Mouse (Mus musculus) gastrocnemius, adult 2 months (tissue): ENCODE measurements around the gene Ldb1. TPM values are rescaled to one million over a fixed set of nuclear protein-coding genes. Genes with fewer than 3 reads are reported as not detected.

Experiments
- DNase-seq: peaks from one replicate; pipeline ENCODE4 v3.0.0; 2022
- H3K27ac ChIP-seq: fragments of 200-600 bp; 2 replicates; pipeline ENCODE4 v1.8.1; 2022; ENCODE audit warnings: mild to moderate bottlenecking
- H3K4me3 ChIP-seq: fragments of 200-600 bp; 2 replicates; pipeline ENCODE4 v1.8.1; 2022; ENCODE audit warnings: mild to moderate bottlenecking, moderate library complexity
- CTCF ChIP-seq: fragments of 200-600 bp; IDR thresholded peaks from 2 replicates; pipeline ENCODE4 v1.8.1; 2022; ENCODE audit warnings: antibody characterized with exemption, mild to moderate bottlenecking, moderate library complexity
- intact Hi-C: fragments of 180-260 bp; cut with DNase I; formaldehyde crosslinking; loops from one replicate; pipeline ENCODE4 v1.15.1; 2025
- total RNA-seq, 2 experiments: library from RNA; stranded (reverse); gene quantifications; 2 replicates each; pipeline ENCODE4 v1.2.3; 2021

The Ldb1 gene
- total RNA-seq, 2 experiments from 2014 or later: 17.8 to 19.5 TPM

GRCm38 (mm10) chr19:46031689-46032432 is 13.2 kb downstream of the Ldb1 start:
- intact Hi-C loops: no loop called here
- H3K27ac ChIP-seq: peak overlapping the region; percentile 24; the same call in 1 of the 2 replicates
- no peak for DNase-seq
- H3K4me3 ChIP-seq: no peak overlapping the region
- no peak for TF ChIP-seq CTCF

GRCm38 (mm10) chr19:46030196-46030983 is 14.6 kb downstream of the Ldb1 start:
- no peak for TF ChIP-seq CTCF
- DNase-seq: no peak
- intact Hi-C loops: no loop called here
- Histone ChIP-seq H3K4me3 (no peak overlapping the region), H3K27ac (no peak overlapping the region)

GRCm38 (mm10) chr19:46029652-46030051 is 15.4 kb downstream of the Ldb1 start:
- Histone ChIP-seq H3K27ac (no peak overlapping the region), H3K4me3 (no peak overlapping the region)
- TF ChIP-seq CTCF: no peak
- intact Hi-C loops: no loop called here
- DNase-seq: no peak

DNA sequence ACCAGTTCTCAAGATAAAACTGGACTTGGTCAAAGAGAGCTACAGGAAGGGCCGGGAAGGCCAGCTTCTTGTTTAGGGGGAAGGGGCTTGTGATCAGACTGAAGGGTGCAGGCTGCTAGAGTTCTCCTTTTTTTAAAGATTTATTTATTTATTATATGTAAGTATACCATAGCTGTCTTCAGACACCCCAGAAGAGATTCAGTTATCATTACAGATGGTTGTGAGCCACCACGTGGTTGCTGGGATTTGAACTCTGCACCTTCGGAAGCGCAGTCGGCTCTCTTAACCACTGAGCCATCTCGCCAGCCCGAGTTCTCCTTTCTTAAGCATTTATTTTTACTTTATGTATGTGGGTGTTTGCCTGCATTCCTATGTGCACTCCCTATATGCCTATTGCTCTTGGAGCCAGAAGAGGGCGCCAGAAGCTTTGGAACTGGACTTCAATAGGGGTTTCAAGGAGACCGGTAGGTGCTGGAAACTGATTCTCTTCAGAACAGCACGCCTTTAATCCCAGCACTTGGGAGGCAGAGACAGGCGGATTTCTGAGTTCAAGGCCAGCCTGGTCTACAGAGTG is 16.2 kb downstream of the Ldb1 start:
- Histone ChIP-seq H3K27ac (no peak overlapping the region), H3K4me3 (no peak overlapping the region)
- TF ChIP-seq CTCF: peak; percentile 35; the same call in 1 of the 2 replicates
- DNase-seq: no peak
- intact Hi-C loops: no loop called here

GRCm38 (mm10) chr19:46026567-46026966 is 18.4 kb downstream of the Ldb1 start:
- TF ChIP-seq CTCF: no peak
- no peak for DNase-seq
- intact Hi-C loops: no loop called here
- no peak overlapping the region for H3K27ac ChIP-seq
- no peak overlapping the region for H3K4me3 ChIP-seq

- intact Hi-C loops: no loop called here
- DNase-seq: no peak
- no peak for TF ChIP-seq CTCF
- no peak overlapping the region for H3K4me3 ChIP-seq
- H3K27ac ChIP-seq: no peak overlapping the region
Measured at GRCm38 (mm10) chr19:46024959-46025358, 20.1 kb downstream of the Ldb1 start.

GRCm38 (mm10) chr19:46016023-46016422 is 29.0 kb downstream of the Ldb1 start:
- no peak for TF ChIP-seq CTCF
- intact Hi-C loops: loop anchor here (10.0 kb wide), 1 partner anchor 51 kb away; no protein-coding TSS in a partner anchor
- H3K27ac ChIP-seq: no peak overlapping the region
- H3K4me3 ChIP-seq: no peak overlapping the region
- DNase-seq: no peak

DNA sequence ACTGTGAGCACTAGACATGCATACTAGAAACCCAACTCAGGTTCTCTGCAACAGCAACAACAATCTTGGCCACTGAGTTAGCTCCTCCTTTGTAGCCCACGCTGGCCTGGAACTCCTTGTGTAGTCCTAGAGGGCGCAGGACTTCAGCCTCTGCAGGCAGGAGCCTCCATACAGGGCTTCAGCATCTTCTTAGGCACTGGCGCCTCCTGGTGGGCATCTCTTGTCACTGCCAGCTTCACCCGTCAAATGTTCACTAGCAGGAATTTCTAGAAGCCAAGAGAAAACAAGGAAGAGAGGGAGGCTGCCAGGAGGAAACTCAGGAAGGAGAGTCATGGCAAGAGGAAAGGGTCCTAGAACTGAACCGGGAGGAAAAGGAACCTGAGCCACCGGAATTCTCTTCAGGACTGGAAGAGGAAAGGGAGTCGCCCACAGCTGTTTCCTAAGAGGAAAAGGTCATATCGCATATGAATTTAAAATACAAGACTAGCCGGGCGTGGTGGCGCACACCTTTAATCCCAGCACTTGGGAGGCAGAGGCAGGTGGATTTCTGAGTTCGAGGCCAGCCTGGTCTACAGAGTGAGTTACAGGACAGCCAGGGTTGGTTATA is 30.3 kb downstream of the Ldb1 start:
- DNase-seq: peak; percentile 88

DNA sequence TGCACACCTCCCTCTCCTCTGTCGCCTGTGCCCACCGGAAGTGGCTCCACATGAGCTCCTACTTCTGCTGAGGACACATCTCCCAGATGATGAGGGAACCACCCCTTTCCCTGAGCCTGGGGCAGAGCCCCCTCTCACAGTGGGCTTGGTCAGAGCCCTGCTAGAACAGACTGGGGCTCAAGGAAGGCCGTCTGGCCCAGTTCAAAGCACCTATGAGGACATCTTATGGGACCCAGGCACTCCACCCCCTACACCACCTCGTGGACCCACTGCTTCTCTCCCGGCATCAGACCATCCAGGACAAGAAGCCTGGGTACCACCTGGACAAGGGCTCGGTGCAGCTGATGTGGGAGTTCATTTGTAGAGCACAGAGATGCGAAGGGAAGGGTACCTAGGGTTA is 39.3 kb downstream of the Ldb1 start:
- Histone ChIP-seq H3K4me3 (no peak overlapping the region), H3K27ac (no peak overlapping the region)
- TF ChIP-seq CTCF: no peak
- intact Hi-C loops: no loop called here
- no peak for DNase-seq

More for the DNA sequence above, 30.3 kb downstream of the Ldb1 start:
- TF ChIP-seq CTCF: peak; percentile 99
- H3K27ac ChIP-seq: peak overlapping the region; percentile 24; the same call in 1 of the 2 replicates
- intact Hi-C loops: loop anchor here (2.0 to 10.0 kb wide), 3 partner anchors 50 to 210 kb away; no protein-coding TSS in a partner anchor
- 0 out of 2 replicates have a peak overlapping the region, but pooled peaks have one; percentile 9 for H3K4me3 ChIP-seq

DNA sequence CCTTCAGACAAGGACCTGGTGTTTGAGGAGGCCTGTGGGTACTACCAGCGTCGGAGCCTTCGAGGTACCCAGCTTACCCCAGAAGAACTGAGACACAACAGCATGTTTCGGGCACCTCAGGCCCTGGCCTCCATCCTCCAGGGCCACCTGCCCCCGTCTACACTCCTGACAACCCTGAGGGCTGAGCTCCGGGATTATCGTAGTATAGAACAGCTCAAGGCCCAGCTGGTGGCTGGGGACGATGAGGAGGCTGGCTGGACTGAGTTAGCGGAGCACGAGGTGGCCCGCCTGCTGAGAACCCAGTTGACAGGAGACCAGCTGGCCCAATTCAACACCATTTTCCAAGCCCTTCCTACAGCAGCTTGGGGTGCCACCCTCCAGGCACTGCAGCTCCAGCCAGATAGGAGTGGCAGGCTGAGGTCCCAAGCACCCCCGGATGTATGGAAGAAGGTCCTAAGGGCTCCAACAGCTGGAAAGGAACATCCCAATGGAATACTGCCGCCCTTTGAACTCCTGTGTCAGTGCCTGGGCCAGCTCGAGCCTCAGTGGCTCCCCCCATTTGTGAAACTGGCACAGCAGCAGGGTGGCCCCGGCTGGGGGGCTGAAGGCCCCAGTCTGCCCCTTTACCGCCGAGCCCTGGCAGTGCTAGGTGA is 40.1 kb downstream of the Ldb1 start:
- peak; percentile 17 for DNase-seq
- Histone ChIP-seq H3K27ac (no peak overlapping the region), H3K4me3 (peak overlapping the region; percentile 93)
- intact Hi-C loops: loop anchor here (5.0 kb wide), 1 partner anchor 37 kb away; the partner anchor contains the start of gene Pprc1
- no peak for TF ChIP-seq CTCF

GRCm38 (mm10) chr19:46003371-46004226 is 41.4 kb downstream of the Ldb1 start, which contains the start of gene Hps6:
Gene Hps6, plus strand, starts transcription at chr19:46003508.
- no peak for TF ChIP-seq CTCF
- peak; percentile 95 for DNase-seq
- peak within 1 kb of the TSS; percentile 91 for H3K27ac ChIP-seq
- peak within 1 kb of the TSS; percentile 93 for H3K4me3 ChIP-seq
- intact Hi-C loops: loop anchor here (5.0 kb wide), 1 partner anchor 39 kb away; the partner anchor contains the start of gene Pprc1
